Mouse (Mus musculus) gastrocnemius, adult 2 months (tissue): ENCODE measurements around the gene Slco6c1. TPM values are rescaled to one million over a fixed set of nuclear protein-coding genes. Genes with fewer than 3 reads are reported as not detected.

ENCODE experiments used
- DNase-seq: peaks from one replicate; pipeline ENCODE4 v3.0.0; 2022
- H3K27ac ChIP-seq: fragments of 200-600 bp; 2 replicates; pipeline ENCODE4 v1.8.1; 2022; ENCODE audit warnings: mild to moderate bottlenecking
- H3K4me3 ChIP-seq: fragments of 200-600 bp; 2 replicates; pipeline ENCODE4 v1.8.1; 2022; ENCODE audit warnings: mild to moderate bottlenecking, moderate library complexity
- CTCF ChIP-seq: fragments of 200-600 bp; IDR thresholded peaks from 2 replicates; pipeline ENCODE4 v1.8.1; 2022; ENCODE audit warnings: antibody characterized with exemption, mild to moderate bottlenecking, moderate library complexity
- intact Hi-C: fragments of 180-260 bp; cut with DNase I; formaldehyde crosslinking; loops from one replicate; pipeline ENCODE4 v1.15.1; 2025
- long read RNA-seq, 2 experiments: library from polyadenylated mRNA; stranded (forward); transcript quantifications; one replicate each; pipeline ENCODE4 v2.0.0; 2021
- total RNA-seq, 2 experiments: library from RNA; stranded (reverse); gene quantifications; 2 replicates each; pipeline ENCODE4 v1.2.3; 2021

The Slco6c1 gene
- not detected for total RNA-seq
- long read RNA-seq, experiment 1 = 0 reads
- long read RNA-seq, experiment 2 = 0 reads

DNA sequence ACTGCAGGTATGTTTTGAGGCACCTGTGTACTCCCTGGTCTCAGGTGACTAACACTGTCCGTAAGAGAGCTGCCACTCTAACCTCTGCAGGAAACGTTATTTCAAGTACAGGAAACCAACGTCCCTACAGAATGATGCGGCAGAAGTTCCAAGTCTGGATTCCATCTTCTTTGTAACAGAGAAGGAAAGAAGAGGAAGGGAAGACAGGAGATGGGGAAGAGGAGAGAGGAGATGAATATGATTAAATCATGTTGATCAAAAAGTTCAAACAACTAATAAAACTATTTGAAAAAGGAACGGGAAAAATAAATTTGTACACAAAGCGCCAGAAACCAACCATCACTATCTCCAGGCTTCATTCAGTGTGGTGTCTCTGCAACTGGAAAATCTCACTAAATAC is at the start of gene Slco6c1:
Gene Slco6c1 (minus strand): TSS at position 101 of the 400 bp plus-strand sequence.
- intact Hi-C loops = no loop called here
- TF ChIP-seq CTCF = no peak

DNA sequence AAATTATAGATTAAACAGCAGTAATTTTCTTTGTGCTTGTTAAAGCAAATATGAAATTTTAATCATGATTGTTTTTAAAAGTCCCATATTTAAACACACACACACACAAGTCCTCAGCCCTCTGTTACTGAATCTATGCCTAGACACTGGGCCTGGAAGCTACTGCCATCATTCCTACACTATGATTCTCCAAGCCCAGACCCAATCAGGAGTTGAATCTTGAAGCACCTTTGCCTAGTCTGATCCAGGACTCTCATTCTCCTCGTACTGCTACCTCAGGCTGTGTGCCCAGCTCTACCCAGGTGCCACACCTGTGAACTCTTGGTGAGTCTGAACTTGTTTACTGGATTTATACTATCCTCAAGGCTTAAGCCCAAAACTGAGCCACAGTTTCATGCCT is 89.1 kb downstream of the Slco6c1 start:
- intact Hi-C loops = no loop called here
- DNase-seq = no peak
- Histone ChIP-seq H3K4me3 (no peak overlapping the region), H3K27ac (no peak overlapping the region)
- TF ChIP-seq CTCF = no peak

More for the DNA sequence above, at the start of gene Slco6c1:
- no peak within 1 kb of the TSS for H3K4me3 ChIP-seq
- no peak for DNase-seq
- no peak within 1 kb of the TSS for H3K27ac ChIP-seq

- Histone ChIP-seq H3K27ac (no peak overlapping the region), H3K4me3 (no peak overlapping the region)
- intact Hi-C loops = no loop called here
- no peak for DNase-seq
- TF ChIP-seq CTCF = peak; percentile 31; the same call in 1 of the 2 replicates
Observed at GRCm38 (mm10) chr1:97038548-97038947, 89.6 kb downstream of the Slco6c1 start.

DNA sequence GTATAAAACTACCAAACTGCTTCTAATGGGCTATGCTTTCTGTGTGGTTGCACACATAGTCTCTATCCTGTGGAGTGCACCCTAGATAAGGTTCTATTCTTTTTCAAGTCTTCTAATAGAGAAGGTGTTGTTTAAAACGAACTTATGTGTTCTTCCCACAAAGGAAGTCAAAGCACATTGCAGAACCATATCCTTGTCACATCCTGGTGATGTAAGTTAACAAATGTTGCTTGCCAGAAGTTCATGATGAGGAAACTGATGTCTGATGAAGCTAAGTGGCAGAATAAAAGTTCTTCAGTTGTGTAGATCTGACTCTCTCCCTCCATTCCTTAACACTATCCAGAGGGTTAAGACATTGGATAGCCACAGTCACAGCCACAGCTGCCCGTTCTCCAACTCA is 90.1 kb downstream of the Slco6c1 start:
- no peak for TF ChIP-seq CTCF
- DNase-seq = no peak

DNA sequence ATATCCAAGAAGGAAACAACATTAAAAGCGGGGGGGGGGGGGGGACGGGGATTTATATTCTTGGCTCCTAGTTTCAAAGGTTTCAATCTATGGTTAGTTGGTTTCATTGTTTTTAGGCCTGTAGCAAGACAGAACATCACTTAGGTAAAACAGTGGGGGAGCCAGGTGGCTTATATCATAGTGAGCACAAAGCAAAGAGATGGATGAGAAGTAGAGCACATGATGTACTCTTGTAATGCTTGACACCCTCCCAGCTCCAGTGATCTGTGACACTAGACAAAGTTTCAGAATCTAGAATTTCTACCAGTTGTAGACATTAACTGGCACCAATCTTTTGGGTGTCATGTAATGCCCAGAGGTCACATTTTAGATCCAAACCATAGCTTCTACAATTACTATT is 106.7 kb downstream of the Slco6c1 start:
- DNase-seq = no peak
- Histone ChIP-seq H3K27ac (no peak overlapping the region), H3K4me3 (no peak overlapping the region)
- no peak for TF ChIP-seq CTCF
- intact Hi-C loops = no loop called here

More for the DNA sequence above, 90.1 kb downstream of the Slco6c1 start:
- H3K4me3 ChIP-seq = no peak overlapping the region
- intact Hi-C loops = no loop called here
- no peak overlapping the region for H3K27ac ChIP-seq

DNA sequence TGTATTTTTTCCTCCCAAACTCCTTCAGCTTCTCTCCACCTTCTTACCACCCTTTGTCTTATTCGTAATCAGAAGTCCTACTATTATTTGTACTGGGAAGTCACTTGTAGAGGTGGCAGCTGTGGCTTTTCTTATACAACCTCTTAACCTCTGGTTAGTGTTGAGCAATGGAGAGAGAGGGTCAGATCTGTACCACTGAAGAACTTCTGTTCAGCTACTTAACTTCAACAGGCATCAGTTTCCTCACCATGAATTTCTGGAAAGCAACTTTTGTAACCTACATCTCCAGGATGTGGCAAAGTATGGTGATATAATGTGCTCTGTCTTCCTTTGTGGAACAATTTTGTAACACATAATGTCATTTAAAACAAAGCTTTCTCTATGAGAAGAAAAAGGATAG is 108.7 kb downstream of the Slco6c1 start:
- Histone ChIP-seq H3K4me3 (no peak overlapping the region), H3K27ac (no peak overlapping the region)
- DNase-seq = no peak
- TF ChIP-seq CTCF = no peak
- intact Hi-C loops = no loop called here

DNA sequence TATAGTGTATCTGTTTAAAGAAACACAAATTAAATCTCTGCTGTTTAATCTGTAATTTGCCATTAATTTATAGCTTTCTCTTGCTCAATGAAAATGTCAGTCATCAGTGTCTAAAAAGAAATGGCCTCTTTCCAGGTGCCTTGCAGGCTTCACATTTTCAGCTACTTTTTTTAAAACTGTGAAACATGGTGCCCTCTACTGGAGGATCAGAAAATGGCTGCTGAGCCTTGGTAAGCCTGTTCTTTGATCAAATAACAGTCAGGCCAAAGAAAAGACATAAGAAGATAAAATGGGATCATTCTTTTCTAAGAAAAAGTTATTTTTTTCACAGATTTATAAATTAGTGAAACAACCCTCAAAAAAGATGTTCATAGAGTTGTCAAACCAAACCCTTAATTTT is 109.1 kb downstream of the Slco6c1 start:
- intact Hi-C loops = no loop called here
- peak; percentile 26; the same call in 1 of the 2 replicates for TF ChIP-seq CTCF
- no peak overlapping the region for H3K4me3 ChIP-seq
- DNase-seq = no peak
- no peak overlapping the region for H3K27ac ChIP-seq
